Comparison of ENCODE assay signal across 24 mouse cellular contexts in genomic region chr17:63172697-63173096, GRCm38 (mm10).
A peak's percentile ranks its signal among the peaks of the same experiment; 100 is the strongest.
DNase-seq lines count a peak whose midpoint lies in the region; ATAC-seq and TF ChIP-seq lines count a peak whose summit lies in the region.
"Had no signal": no experiment of that assay in that cellular context is flagged by ENCODE, and none has a peak within 500 bp of the region (broad histone marks: within the 10 kb centered on the region; RNA-seq: fewer than 3 reads in every experiment).

No protein-coding gene starts in this region.

- no peak overlapping the region for H3K9ac ChIP-seq in hindbrain, embryonic 13.5 days
- no peak overlapping the region for H3K9ac ChIP-seq in hindbrain, embryonic 11.5 days (ENCODE audit: low read depth, low read length)
- H3K9ac ChIP-seq in midbrain, embryonic 14.5 days (replicated peaks; ENCODE audit: low read length), result no peak overlapping the region
- H3K9ac ChIP-seq in forebrain, embryonic 16.5 days (replicated peaks; ENCODE audit: low read depth, low read length), result no peak overlapping the region
- H3K9ac ChIP-seq: hindbrain, embryonic 15.5 days; kidney, embryonic 15.5 days; limb, embryonic 13.5 days; liver, embryonic 12.5 days; liver, postnatal 0 days had no signal

- WGBS in hindbrain, embryonic 13.5 days, result 36% methylated on average over 1 of the region's 1 CpGs
- 47% methylated on average over 1 of the region's 1 CpGs for WGBS in hindbrain, embryonic 11.5 days
- 17% methylated on average over 1 of the region's 1 CpGs for WGBS in midbrain, embryonic 14.5 days
- 50% methylated on average over 1 of the region's 1 CpGs for WGBS in midbrain, embryonic 10.5 days
- WGBS in forebrain, embryonic 16.5 days, result 8% methylated on average over 1 of the region's 1 CpGs

- H3K4me2 ChIP-seq in hindbrain, embryonic 13.5 days, result no peak overlapping the region
- H3K4me2 ChIP-seq in hindbrain, embryonic 11.5 days (replicated peaks; ENCODE audit: low read depth, low read length), result no peak overlapping the region
- no peak overlapping the region for H3K4me2 ChIP-seq in midbrain, embryonic 14.5 days (ENCODE audit: low read length)
- H3K4me2 ChIP-seq in forebrain, embryonic 16.5 days (ENCODE audit: low read length), result no peak overlapping the region
- H3K4me2 ChIP-seq: heart, embryonic 11.5 days; hindbrain, embryonic 15.5 days; kidney, embryonic 15.5 days; limb, embryonic 13.5 days; liver, embryonic 12.5 days had no signal

- no peak overlapping the region for H3K4me3 ChIP-seq in hindbrain, embryonic 13.5 days
- H3K4me3 ChIP-seq in hindbrain, embryonic 11.5 days (ENCODE audit: low read depth, low read length), result no peak overlapping the region
- no peak overlapping the region for H3K4me3 ChIP-seq in midbrain, embryonic 14.5 days (replicated peaks; ENCODE audit: low read depth, low read length)
- H3K4me3 ChIP-seq in midbrain, embryonic 10.5 days, result no peak overlapping the region
- no peak overlapping the region for H3K4me3 ChIP-seq in forebrain, embryonic 16.5 days (replicated peaks; ENCODE audit: low read length)
- H3K4me3 ChIP-seq: erythroblast, embryonic 14.5 days; gastrocnemius, adult 2 months; hindbrain, embryonic 15.5 days; kidney, embryonic 15.5 days; limb, embryonic 13.5 days; liver, embryonic 12.5 days had no signal

- no peaks in the 10 kb centered on the region for H3K27me3 ChIP-seq in hindbrain, embryonic 13.5 days
- no peaks in the 10 kb centered on the region for H3K27me3 ChIP-seq in hindbrain, embryonic 11.5 days (ENCODE audit: control insufficient read depth, insufficient read depth, low read length)
- H3K27me3 ChIP-seq in midbrain, embryonic 14.5 days (ENCODE audit: control insufficient read depth, insufficient read depth, low read length), result no peaks in the 10 kb centered on the region
- H3K27me3 ChIP-seq in midbrain, embryonic 10.5 days (ENCODE audit: low read depth, poor library complexity, severe bottlenecking), result peaks cover 19% of the 10 kb centered on the region; the same call in 1 of the 2 replicates
- no peaks in the 10 kb centered on the region for H3K27me3 ChIP-seq in forebrain, embryonic 16.5 days (replicated peaks; ENCODE audit: control insufficient read depth, insufficient read depth, low read length)
- H3K27me3 ChIP-seq: hindbrain, embryonic 15.5 days; kidney, embryonic 15.5 days; limb, embryonic 13.5 days; liver, embryonic 12.5 days had no signal

- no peaks in the 10 kb centered on the region for H3K9me3 ChIP-seq in hindbrain, embryonic 13.5 days
- no peaks in the 10 kb centered on the region for H3K9me3 ChIP-seq in hindbrain, embryonic 11.5 days (ENCODE audit: control insufficient read depth, low read length)
- H3K9me3 ChIP-seq in midbrain, embryonic 14.5 days (ENCODE audit: control insufficient read depth, low read length), result no peaks in the 10 kb centered on the region
- H3K9me3 ChIP-seq in midbrain, embryonic 10.5 days (replicated peaks), result no peaks in the 10 kb centered on the region
- H3K9me3 ChIP-seq in forebrain, embryonic 16.5 days (ENCODE audit: control insufficient read depth, low read length), result no peaks in the 10 kb centered on the region
- H3K9me3 ChIP-seq: hindbrain, embryonic 15.5 days; kidney, embryonic 15.5 days; limb, embryonic 13.5 days; liver, embryonic 12.5 days had no signal

- no peaks in the 10 kb centered on the region for H3K36me3 ChIP-seq in hindbrain, embryonic 13.5 days
- no peaks in the 10 kb centered on the region for H3K36me3 ChIP-seq in hindbrain, embryonic 11.5 days (ENCODE audit: control insufficient read depth, insufficient read depth, low read length)
- no peaks in the 10 kb centered on the region for H3K36me3 ChIP-seq in midbrain, embryonic 14.5 days (ENCODE audit: control insufficient read depth, insufficient read depth, low read length)
- H3K36me3 ChIP-seq in midbrain, embryonic 10.5 days, result no peaks in the 10 kb centered on the region
- no peaks in the 10 kb centered on the region for H3K36me3 ChIP-seq in forebrain, embryonic 16.5 days (ENCODE audit: control insufficient read depth, insufficient read depth)
- H3K36me3 ChIP-seq: hindbrain, embryonic 15.5 days; kidney, embryonic 15.5 days; limb, embryonic 13.5 days; liver, embryonic 12.5 days had no signal

- DNase-seq in hindbrain, embryonic 11.5 days (ENCODE audit: low spot score), result no peak
- DNase-seq in midbrain, embryonic 14.5 days, result no peak
- no peak for DNase-seq in midbrain, embryonic 10.5 days (ENCODE audit: low spot score)
- DNase-seq in brain, embryonic 14.5 days (ENCODE audit: low read depth), result peak; percentile 54
- no peak for DNase-seq in urinary bladder, postnatal 4 days (ENCODE audit: low spot score in 2 of 2)
- DNase-seq: adrenal gland, postnatal 25 days; cerebellum, adult 2 months; cerebellum, postnatal 14 days; gastrocnemius, adult 2 months; gastrocnemius, postnatal 36 days; heart, adult 18-20 months; heart, postnatal 36 days; kidney, adult 18-20 months; kidney, postnatal 25 days; liver, postnatal 0 days; lung, postnatal 36 days had no signal

- TF ChIP-seq POLR2A in brain, embryonic 14.5 days (IDR thresholded peaks at IDR 0.05; ENCODE audit: borderline replicate concordance, extremely low read depth, insufficient read depth, insufficient read length, poor library complexity, severe bottlenecking), result no peak

- no peak for ATAC-seq in hindbrain, embryonic 13.5 days (ENCODE audit: low FRiP score)
- no peak for ATAC-seq in hindbrain, embryonic 11.5 days (ENCODE audit: low FRiP score)
- no peak for ATAC-seq in midbrain, embryonic 14.5 days (ENCODE audit: low FRiP score, low TSS enrichment)
- ATAC-seq in forebrain, embryonic 16.5 days, result peak; percentile 24; the same call in 1 of the 2 replicates
- ATAC-seq: liver, embryonic 12.5 days; liver, postnatal 0 days had no signal

- H3K4me1 ChIP-seq in hindbrain, embryonic 13.5 days (replicated peaks), result peaks cover 36% of the 10 kb centered on the region
- H3K4me1 ChIP-seq in hindbrain, embryonic 11.5 days (replicated peaks; ENCODE audit: control insufficient read depth, insufficient read depth, low read length), result no peaks in the 10 kb centered on the region
- H3K4me1 ChIP-seq in midbrain, embryonic 14.5 days (ENCODE audit: control insufficient read depth, insufficient read depth, low read length), result peaks cover 48% of the 10 kb centered on the region
- H3K4me1 ChIP-seq in midbrain, embryonic 10.5 days, result peaks cover 52% of the 10 kb centered on the region
- peaks cover 10% of the 10 kb centered on the region for H3K4me1 ChIP-seq in forebrain, embryonic 16.5 days (replicated peaks; ENCODE audit: control insufficient read depth, insufficient read depth, low read length)
- H3K4me1 ChIP-seq: liver, embryonic 12.5 days had no signal

- H3K27ac ChIP-seq in hindbrain, embryonic 13.5 days, result peak overlapping the region; percentile 30; the same call in 1 of the 2 replicates
- H3K27ac ChIP-seq in hindbrain, embryonic 11.5 days (ENCODE audit: low read depth, low read length), result no peak overlapping the region
- peak overlapping the region; percentile 10; the same call in 1 of the 2 replicates for H3K27ac ChIP-seq in midbrain, embryonic 14.5 days (replicated peaks; ENCODE audit: low read depth, low read length)
- no peak overlapping the region for H3K27ac ChIP-seq in midbrain, embryonic 10.5 days (replicated peaks)
- H3K27ac ChIP-seq in forebrain, embryonic 16.5 days (ENCODE audit: low read length), result no peak overlapping the region
- H3K27ac ChIP-seq: gastrocnemius, adult 2 months; hindbrain, embryonic 15.5 days; kidney, embryonic 15.5 days; limb, embryonic 13.5 days; liver, embryonic 12.5 days had no signal

- no peak for TF ChIP-seq CTCF in brain, embryonic 14.5 days (IDR thresholded peaks at IDR 0.05; ENCODE audit: borderline replicate concordance, extremely low read depth, insufficient read depth, insufficient read length)

Comparison
In these comparisons a context has a peak if more than half of its experiments do, and no peak if none do; other contexts are left out.
1. H3K27ac ChIP-seq: peak in hindbrain, embryonic 13.5 days (single experiment) and midbrain, embryonic 14.5 days (single experiment); none in hindbrain, embryonic 11.5 days (single experiment), midbrain, embryonic 10.5 days (single experiment) and forebrain, embryonic 16.5 days (single experiment).